ENCODE assay signal across 8 mouse cellular contexts in genomic region chr5:122820777-122821523, GRCm38 (mm10). TPM values are rescaled to one million over a fixed set of nuclear protein-coding genes. Genes with fewer than 3 reads are reported as not detected.
DNase-seq lines count a peak whose midpoint lies in the region; ATAC-seq lines count a peak whose summit lies in the region.

TSS of gene Anapc5 (minus strand) at chr5:122821339.

- ATAC-seq in inflammation-experienced regulatory T-cells, adult 6 months = peak; percentile 96
- peak; percentile 97 for ATAC-seq in megakaryocyte-erythroid progenitor cell, adult 5-6 weeks (replicated peaks; ENCODE audit: low FRiP score, low TSS enrichment, poor library complexity, severe bottlenecking)

- DNase-seq in adrenal gland, adult (ENCODE audit: inconsistent age in 2 of 2, low spot score in 1 of 2) = peak; percentile 94 to 98
- DNase-seq in embryo, embryonic 10.5 days (ENCODE audit: low spot score) = peak; percentile 97
- DNase-seq in gastrocnemius, postnatal 14 days = peak; percentile 91
- DNase-seq in left cerebral cortex, postnatal 10 days (ENCODE audit: extremely low spot score in 1 of 2, low spot score in 2 of 2) = peak; percentile 95
- DNase-seq in right cerebral cortex, postnatal 25 days = peak; percentile 92
- DNase-seq in urinary bladder, postnatal 4 days (ENCODE audit: low spot score in 2 of 2) = peak; percentile 92 to 93

- intact Hi-C loops in gastrocnemius, postnatal 14 days (cut with DNase I; ENCODE audit: low total_unique reads) = no loop called here
- intact Hi-C loops in left cerebral cortex, postnatal 10 days (cut with DNase I) = no loop called here

RNA-seq across cellular contexts. Expression of gene Anapc5, which starts in this region (rescaled TPM):
- total RNA-seq in gastrocnemius, postnatal 14 days (2021) = 100 to 1,000 TPM; 140 to 150 TPM
- 100 to 1,000 TPM in 2 of 3 experiments, 10 to 100 TPM in 1; 87.6 to 106 (median 103) TPM for polyA plus RNA-seq in inflammation-experienced regulatory T-cells, adult 6 months (2017; shearing (Covaris generic))
- 100 to 1,000 TPM; 307 to 314 TPM for total RNA-seq in left cerebral cortex, postnatal 10 days (2021)
- 338 and 413 TPM in 2 replicates for total RNA-seq in megakaryocyte-erythroid progenitor cell, adult 5-6 weeks (2014; fragmentation: Nextera tagmentation)
- total RNA-seq in megakaryocyte-erythroid progenitor cell, adult 5-6 weeks (2017) = 279 and 302 TPM in 2 replicates

Comparison
In these comparisons a context has a peak if more than half of its experiments do, and no peak if none do; other contexts are left out.
1. Peak in every context shown above with its lines: DNase-seq and ATAC-seq.